Mouse (Mus musculus): ENCODE results near the gene Adam8. TPM values are rescaled to one million over a fixed set of nuclear protein-coding genes. Genes with fewer than 3 reads are reported as not detected.

Adam8 gene
- polyA plus RNA-seq, 1 experiment = 55.1 TPM

GRCm38 (mm10) chr7:139963814-139964213 lies 28.5 kb downstream of the Adam8 start:
- Histone ChIP-seq H3K4me1 (ENCODE audit: control insufficient read depth, insufficient read depth, low read length) (no peaks in the 10 kb centered on the region), H3K27ac (ENCODE audit: control insufficient read depth, insufficient read depth, low read depth, low read length, poor library complexity) (no peak overlapping the region), H3K4me3 (replicated peaks; ENCODE audit: control insufficient read depth, low read depth, low read length) (no peak overlapping the region)
- no peak for TF ChIP-seq CTCF (IDR thresholded peaks at IDR 0.05; ENCODE audit: control insufficient read depth, insufficient read depth, low read length)
- no peak for TF ChIP-seq POLR2A (IDR thresholded peaks at IDR 0.05; ENCODE audit: borderline replicate concordance, control insufficient read depth, low read depth, low read length)
- 74% methylated on average over 4 of the region's 4 CpGs for WGBS

GRCm38 (mm10) chr7:139961141-139961540 lies 31.2 kb downstream of the Adam8 start:
- no peaks in the 10 kb centered on the region; the same call in 1 of the 2 replicates for H3K4me1 ChIP-seq (ENCODE audit: control insufficient read depth, insufficient read depth, low read length)
- no peak overlapping the region for H3K27ac ChIP-seq (ENCODE audit: control insufficient read depth, insufficient read depth, low read depth, low read length, poor library complexity)
- TF ChIP-seq CTCF (IDR thresholded peaks at IDR 0.05; ENCODE audit: control insufficient read depth, insufficient read depth, low read length) = no peak
- no peak for TF ChIP-seq POLR2A (IDR thresholded peaks at IDR 0.05; ENCODE audit: borderline replicate concordance, control insufficient read depth, low read depth, low read length)
- 81% methylated on average over 10 of the region's 10 CpGs for WGBS
- no peak overlapping the region for H3K4me3 ChIP-seq (replicated peaks; ENCODE audit: control insufficient read depth, low read depth, low read length)

- 48% methylated on average over 11 of the region's 11 CpGs for WGBS
These were observed 34.4 kb downstream of the Adam8 start for GRCm38 (mm10) chr7:139957958-139958357.

GRCm38 (mm10) chr7:139957437-139957836 lies 34.9 kb downstream of the Adam8 start:
- TF ChIP-seq POLR2A (IDR thresholded peaks at IDR 0.05; ENCODE audit: borderline replicate concordance, control insufficient read depth, low read depth, low read length) = no peak
- no peak for TF ChIP-seq CTCF (IDR thresholded peaks at IDR 0.05; ENCODE audit: control insufficient read depth, insufficient read depth, low read length)
- WGBS = 6% methylated on average over 11 of the region's 11 CpGs
- no peaks in the 10 kb centered on the region; the same call in 1 of the 2 replicates for H3K4me1 ChIP-seq (ENCODE audit: control insufficient read depth, insufficient read depth, low read length)
- H3K27ac ChIP-seq (ENCODE audit: control insufficient read depth, insufficient read depth, low read depth, low read length, poor library complexity) = no peak overlapping the region
- no peak overlapping the region for H3K4me3 ChIP-seq (replicated peaks; ENCODE audit: control insufficient read depth, low read depth, low read length)

More at GRCm38 (mm10) chr7:139957958-139958357, 34.4 kb downstream of the Adam8 start:
- Histone ChIP-seq H3K27ac (ENCODE audit: control insufficient read depth, insufficient read depth, low read depth, low read length, poor library complexity) (no peak overlapping the region), H3K4me1 (ENCODE audit: control insufficient read depth, insufficient read depth, low read length) (no peaks in the 10 kb centered on the region; the same call in 1 of the 2 replicates), H3K4me3 (replicated peaks; ENCODE audit: control insufficient read depth, low read depth, low read length) (no peak overlapping the region)
- TF ChIP-seq POLR2A (IDR thresholded peaks at IDR 0.05; ENCODE audit: borderline replicate concordance, control insufficient read depth, low read depth, low read length) (no peak), CTCF (IDR thresholded peaks at IDR 0.05; ENCODE audit: control insufficient read depth, insufficient read depth, low read length) (no peak)

DNA sequence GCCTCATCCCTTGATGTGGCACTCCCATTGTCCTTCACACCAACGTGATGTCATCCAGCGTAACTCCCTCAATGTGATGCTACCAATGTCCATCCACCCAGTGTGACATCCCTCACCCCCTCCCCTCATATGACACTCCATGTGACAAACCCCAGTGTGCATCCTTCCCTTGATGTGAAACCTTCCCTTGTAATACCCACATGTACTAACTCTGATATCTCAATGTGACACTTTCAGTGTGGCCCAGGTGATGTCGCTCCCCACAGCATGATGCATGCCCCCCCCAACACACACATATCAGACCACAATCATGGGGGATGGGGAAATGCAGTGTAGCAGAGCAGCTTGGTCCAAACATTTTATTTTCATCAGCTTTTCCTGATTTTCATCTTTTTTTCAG lies 35.7 kb downstream of the Adam8 start:
- no peaks in the 10 kb centered on the region; the same call in 1 of the 2 replicates for H3K4me1 ChIP-seq (ENCODE audit: control insufficient read depth, insufficient read depth, low read length)
- no peak overlapping the region for H3K4me3 ChIP-seq (replicated peaks; ENCODE audit: control insufficient read depth, low read depth, low read length)
- TF ChIP-seq CTCF (IDR thresholded peaks at IDR 0.05; ENCODE audit: control insufficient read depth, insufficient read depth, low read length) (no peak), POLR2A (IDR thresholded peaks at IDR 0.05; ENCODE audit: borderline replicate concordance, control insufficient read depth, low read depth, low read length) (no peak)
- WGBS = 84% methylated on average over 3 of the region's 3 CpGs
- no peak overlapping the region for H3K27ac ChIP-seq (ENCODE audit: control insufficient read depth, insufficient read depth, low read depth, low read length, poor library complexity)

GRCm38 (mm10) chr7:139955505-139955904 lies 36.9 kb downstream of the Adam8 start:
- Histone ChIP-seq H3K4me3 (replicated peaks; ENCODE audit: control insufficient read depth, low read depth, low read length) (no peak overlapping the region), H3K4me1 (ENCODE audit: control insufficient read depth, insufficient read depth, low read length) (no peaks in the 10 kb centered on the region; the same call in 1 of the 2 replicates), H3K27ac (ENCODE audit: control insufficient read depth, insufficient read depth, low read depth, low read length, poor library complexity) (no peak overlapping the region)
- no peak for TF ChIP-seq POLR2A (IDR thresholded peaks at IDR 0.05; ENCODE audit: borderline replicate concordance, control insufficient read depth, low read depth, low read length)
- no peak for TF ChIP-seq CTCF (IDR thresholded peaks at IDR 0.05; ENCODE audit: control insufficient read depth, insufficient read depth, low read length)
- WGBS = 70% methylated on average over 4 of the region's 4 CpGs

DNA sequence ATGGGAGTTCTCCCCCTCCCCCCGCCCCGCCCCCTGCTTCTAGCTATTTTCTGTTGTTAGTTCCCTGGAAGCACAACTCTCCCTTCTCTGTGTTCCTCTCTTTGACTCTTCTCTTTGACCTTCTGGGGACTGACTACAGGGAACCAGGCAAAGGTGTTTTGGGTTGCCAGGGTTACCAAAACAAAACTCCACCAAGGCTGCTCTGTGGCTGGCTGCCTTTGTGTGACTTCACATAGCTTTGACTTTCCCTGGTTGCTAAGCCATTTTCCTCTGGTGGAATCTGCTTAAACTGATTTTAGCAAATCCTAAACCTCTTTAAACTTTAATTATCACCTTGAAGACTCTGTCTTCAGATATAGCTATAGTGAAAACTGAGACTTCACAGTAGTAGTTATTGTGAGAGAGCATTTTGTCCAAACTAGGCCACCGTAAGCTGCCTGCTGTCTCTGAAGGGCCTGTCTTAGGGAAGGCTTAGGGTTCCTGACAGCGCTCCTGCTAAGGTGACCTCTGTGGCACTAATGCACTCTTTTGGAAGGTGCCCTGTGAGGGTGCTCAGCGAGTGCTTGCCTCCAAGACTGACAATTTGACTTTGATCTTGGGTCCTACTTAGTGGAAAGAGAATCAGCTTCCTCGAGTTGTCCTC lies 40.2 kb downstream of the Adam8 start:
- WGBS = 88% methylated on average over 6 of the region's 6 CpGs
- TF ChIP-seq POLR2A (IDR thresholded peaks at IDR 0.05; ENCODE audit: borderline replicate concordance, control insufficient read depth, low read depth, low read length) (no peak), CTCF (IDR thresholded peaks at IDR 0.05; ENCODE audit: control insufficient read depth, insufficient read depth, low read length) (no peak)
- H3K4me1 ChIP-seq (ENCODE audit: control insufficient read depth, insufficient read depth, low read length) = no peaks in the 10 kb centered on the region; the same call in none of the 2 replicates
- H3K4me3 ChIP-seq (replicated peaks; ENCODE audit: control insufficient read depth, low read depth, low read length) = no peak overlapping the region
- H3K27ac ChIP-seq (ENCODE audit: control insufficient read depth, insufficient read depth, low read depth, low read length, poor library complexity) = no peak overlapping the region

DNA sequence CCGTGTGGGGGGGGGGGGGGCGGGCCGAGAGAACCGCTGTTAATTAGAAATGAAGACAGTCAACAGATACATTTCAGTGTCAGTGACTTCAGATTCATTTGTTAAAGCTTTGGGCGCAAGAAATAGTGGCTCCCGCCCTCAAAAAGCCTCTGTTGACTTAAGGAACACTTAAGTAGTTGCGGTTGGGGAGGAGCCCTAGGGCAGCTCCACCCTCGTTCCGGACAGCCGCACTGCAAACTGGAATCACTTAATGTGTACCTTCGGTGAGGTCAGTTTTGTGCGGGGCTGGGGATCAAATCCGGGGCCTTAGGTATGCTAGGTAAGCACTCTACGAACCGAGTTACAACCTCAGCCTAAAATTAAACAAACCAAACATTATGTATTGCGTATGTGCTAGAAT lies 41.3 kb downstream of the Adam8 start:
- WGBS = 2% methylated on average over 16 of the region's 16 CpGs
- H3K4me1 ChIP-seq (ENCODE audit: control insufficient read depth, insufficient read depth, low read length) = no peaks in the 10 kb centered on the region; the same call in 1 of the 2 replicates
- TF ChIP-seq CTCF (IDR thresholded peaks at IDR 0.05; ENCODE audit: control insufficient read depth, insufficient read depth, low read length) (no peak), POLR2A (IDR thresholded peaks at IDR 0.05; ENCODE audit: borderline replicate concordance, control insufficient read depth, low read depth, low read length) (no peak)
- H3K4me3 ChIP-seq (replicated peaks; ENCODE audit: control insufficient read depth, low read depth, low read length) = peak overlapping the region; percentile 54
- H3K27ac ChIP-seq (ENCODE audit: control insufficient read depth, insufficient read depth, low read depth, low read length, poor library complexity) = no peak overlapping the region; the same call in 1 of the 2 replicates

Measured in bone marrow, adult 2 months (tissue).